Mouse (Mus musculus) R1 (cell line): ENCODE data around the gene Pex11b.
"Not testable (repeated sequence)": the region's sequence is repeated elsewhere in the genome, so short reads cannot be mapped to it uniquely, and the experiment has no call there.

Source experiments
- DNase-seq: peaks from one replicate; pipeline ENCODE4 v3.0.0-alpha.2; 2018; ENCODE audit warnings: low read depth, low spot score

Pex11b gene

DNA sequence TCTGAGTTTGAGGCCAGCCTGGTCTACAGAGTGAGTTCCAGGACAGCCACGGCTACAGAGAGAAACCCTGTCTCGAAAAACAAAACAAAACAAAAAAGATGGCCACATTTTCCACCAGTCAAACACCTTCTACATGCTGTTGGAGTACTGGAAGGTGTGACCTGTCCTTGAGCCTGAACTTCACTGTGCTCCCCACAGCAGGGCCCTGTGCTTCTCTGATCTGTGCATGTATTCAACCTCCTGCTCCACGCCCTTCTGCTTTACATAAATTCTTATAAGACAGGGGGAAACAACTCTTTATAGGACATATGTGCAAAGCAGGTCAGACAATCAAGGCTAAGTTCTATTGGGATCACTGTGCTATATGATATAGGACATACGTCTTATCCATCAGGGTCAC, 12.0 kb upstream of the Pex11b start:
- peak; percentile 89 for DNase-seq

DNA sequence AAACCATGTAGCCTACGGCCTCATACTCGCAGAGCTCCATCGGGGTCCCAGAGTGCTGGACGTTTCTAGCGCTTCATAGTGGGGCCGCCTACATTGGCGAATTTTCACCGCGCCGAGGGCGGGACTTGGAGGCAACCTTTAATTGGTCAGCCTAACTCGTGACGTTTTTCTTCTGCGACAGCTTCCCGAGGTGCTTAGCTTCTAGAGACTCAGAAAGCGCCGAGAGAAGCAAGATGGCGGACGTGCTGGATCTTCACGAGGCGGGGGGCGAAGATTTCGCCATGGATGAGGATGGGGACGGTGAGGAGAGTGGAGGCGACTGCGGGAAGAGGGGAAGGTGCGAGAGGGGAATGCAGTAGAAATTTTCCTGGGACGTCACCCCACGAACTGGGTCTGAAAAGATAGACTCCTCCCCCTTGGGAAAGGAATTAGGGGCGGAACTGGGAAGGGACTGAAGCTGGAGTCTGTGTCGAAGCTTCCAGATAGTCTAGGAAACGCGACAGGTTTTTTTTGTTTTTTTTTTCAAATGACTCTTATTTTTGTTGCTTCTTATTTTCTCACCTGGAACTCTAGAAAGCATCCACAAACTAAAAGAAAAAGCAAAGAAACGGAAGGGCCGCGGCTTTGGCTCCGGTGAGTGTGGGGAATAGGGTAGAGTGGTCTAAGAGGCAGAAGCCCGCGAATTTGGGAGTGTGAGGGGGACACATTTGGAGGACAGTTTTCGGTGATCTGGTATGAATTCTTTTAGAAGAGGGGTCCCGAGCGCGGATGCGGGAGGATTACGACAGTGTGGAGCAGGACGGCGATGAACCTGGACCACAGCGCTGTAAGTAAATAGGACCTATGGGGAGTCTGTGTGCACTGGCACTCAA, 5.2 kb upstream of the Pex11b start, which contains the start of gene Rbm8a:
TSS of gene Rbm8a (plus strand) at position 205 of the 872 bp plus-strand sequence.
- peak; percentile 100 for DNase-seq

DNA sequence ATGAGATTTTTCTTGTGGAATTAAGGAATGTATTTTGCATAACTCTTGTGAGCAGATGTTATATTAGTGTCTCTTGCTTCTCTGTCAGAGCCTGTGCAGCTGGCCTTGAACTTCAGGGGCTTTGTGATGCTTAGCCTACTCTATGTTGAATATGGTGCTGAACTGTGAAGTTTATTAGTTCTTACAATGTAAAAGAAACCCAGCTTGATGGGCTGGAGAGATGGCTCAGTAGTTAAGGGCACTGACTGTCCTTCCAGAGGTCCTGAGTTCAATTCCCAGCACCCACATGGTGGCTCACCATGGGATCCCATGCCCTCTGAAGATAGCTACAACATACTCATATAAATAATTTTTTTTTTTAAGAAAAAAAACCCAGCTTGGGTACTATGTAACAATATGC, 3.1 kb upstream of the Pex11b start:
- no peak for DNase-seq

DNA sequence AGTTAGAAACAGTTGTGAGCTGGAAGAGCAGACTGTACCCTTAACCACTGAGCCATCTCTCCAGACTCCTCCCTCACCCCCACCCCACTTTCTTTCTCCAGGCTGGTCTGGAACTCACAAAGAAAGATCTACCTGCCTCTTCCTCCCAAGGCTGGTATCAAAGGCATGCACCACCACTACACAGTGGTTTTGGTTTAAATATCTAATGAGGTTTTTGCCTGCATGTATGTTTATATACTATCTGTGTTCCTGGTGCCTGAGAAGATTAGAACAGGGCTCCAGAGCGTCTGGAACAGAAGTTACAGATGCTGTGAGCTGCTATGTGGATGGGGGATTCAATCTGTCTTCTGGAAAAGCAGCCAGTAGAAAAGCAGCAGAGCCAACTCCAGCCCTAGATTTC, 1.2 kb upstream of the Pex11b start:
- DNase-seq: no peak

DNA sequence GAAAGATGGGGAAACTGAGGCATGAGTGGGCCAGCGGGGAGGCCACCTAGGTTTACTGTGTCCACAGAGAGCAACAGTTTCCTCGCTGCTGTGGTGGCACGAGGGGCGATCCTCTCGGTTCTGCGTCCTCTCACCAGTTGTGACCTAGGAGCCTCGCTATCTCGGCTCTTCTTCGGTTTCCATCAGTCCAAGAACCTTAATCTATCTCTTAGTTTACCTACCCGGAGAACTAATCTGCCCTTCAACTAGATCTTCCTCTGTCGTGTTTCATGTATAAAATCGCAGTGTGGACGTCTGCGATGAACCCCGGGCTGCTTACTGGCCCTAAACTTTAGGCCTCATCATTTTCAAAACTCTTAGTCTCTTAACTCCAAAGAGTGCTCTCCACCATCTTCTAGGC, 730 bp downstream of the Pex11b start:
- DNase-seq: peak; percentile 12

DNA sequence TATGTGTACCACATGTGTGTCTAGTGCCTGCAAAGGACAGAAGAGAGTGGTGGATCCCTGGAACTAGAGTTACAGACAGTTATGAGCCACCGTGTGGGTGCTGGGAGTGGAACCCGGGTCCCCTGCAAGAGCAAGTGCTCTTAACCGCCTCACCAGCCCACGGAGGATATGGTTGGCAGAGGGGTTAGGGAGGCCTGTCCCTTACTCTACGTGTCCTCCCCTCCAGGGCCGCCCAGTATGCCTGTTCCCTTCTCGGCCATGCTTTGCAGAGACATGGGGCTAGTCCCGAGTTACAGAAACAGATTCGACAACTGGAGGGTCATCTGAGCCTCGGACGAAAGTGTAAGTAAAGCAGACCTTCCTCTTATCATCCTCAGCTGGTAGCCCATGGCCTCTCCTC, 1.3 kb downstream of the Pex11b start:
- no peak for DNase-seq

DNA sequence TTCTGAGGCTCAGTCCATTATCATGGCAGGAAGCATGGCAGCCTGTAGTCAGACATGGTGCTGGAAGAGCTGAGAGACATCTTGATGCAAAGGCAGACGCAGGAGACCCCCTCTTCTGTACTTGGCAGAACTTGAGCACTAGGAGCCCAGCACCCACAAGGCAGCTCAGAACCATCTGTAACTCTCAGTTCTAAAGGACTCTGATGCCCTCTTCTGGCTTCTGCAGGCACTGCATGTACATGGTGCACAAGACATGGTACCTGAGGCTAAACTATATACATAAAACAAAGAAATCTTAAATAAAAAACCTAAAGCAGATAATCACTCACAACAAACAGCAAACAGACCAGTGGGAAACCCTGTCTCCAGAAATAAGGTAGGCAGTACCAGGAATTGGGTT, 4.0 kb downstream of the Pex11b start:
- DNase-seq: peak; percentile 81

DNA sequence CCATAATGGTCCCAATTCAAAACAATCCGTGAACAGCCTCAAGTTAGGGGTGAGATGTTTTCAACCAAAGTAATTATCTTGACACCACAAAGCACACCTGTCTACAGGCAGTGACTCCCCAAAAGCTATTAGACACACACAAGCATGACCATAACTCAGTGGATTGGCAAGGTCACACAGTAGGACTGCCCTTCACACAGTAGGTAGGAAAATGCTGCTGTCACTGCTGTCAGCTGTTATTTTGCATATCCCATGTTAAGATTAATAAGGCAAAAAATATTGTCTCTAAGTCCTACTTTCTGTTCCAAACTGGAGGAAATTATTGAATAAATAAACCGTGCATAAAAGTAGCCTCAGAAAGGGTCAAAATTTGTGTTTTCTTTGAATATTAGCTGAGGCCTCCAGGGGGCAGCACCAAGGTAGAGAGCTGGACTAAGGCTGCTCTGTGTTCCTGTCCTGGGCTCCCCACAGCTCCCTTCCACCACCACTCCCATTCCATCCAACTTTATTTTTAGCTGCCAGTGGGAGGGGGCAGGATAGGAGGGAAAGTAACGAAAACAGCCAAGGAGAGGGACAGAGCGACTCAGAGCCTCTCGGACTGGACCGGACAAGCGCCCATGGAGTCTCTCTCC, 10.0 kb downstream of the Pex11b start, which contains the start of gene Itga10:
TSS of gene Itga10 (plus strand) at position 567 of the 632 bp plus-strand sequence.
- DNase-seq: peak; percentile 61

DNA sequence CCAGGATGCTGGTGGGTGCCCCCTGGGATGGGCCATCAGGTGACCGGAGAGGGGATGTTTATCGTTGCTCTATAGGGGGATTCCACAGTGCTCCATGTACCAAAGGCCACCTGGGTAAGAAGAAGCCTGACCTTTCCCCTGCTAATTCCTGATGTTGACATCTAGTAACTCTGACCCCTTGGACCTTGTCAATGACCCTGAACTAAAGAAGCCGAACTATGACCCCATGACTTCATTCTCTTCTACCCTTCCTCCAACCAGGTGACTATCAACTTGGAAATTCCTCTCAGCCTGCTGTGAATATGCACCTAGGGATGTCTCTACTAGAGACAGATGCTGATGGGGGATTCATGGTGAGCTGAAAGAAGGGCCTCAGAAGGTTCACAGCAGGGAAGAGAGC, 12.2 kb downstream of the Pex11b start:
- DNase-seq: no peak

DNA sequence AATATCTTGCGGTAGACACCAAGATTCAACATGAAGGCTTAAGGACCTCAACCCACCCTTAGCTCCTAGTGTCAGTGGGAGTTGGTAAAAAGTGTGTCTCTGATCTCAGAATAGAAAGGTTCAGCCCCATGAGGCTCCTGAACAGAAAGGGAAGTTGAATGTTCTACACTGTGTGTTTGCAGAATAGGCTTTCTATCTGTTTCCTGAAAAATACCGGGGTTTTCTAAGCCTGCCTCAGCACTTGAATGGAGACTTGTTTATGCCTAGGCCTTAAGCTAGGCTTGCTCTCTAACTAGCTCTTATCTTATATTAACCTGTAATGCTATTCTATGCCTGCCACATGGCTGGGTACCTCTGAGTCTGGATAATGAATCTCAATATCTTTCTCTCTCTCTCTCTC, 25.7 kb downstream of the Pex11b start:
- DNase-seq: no peak

DNA sequence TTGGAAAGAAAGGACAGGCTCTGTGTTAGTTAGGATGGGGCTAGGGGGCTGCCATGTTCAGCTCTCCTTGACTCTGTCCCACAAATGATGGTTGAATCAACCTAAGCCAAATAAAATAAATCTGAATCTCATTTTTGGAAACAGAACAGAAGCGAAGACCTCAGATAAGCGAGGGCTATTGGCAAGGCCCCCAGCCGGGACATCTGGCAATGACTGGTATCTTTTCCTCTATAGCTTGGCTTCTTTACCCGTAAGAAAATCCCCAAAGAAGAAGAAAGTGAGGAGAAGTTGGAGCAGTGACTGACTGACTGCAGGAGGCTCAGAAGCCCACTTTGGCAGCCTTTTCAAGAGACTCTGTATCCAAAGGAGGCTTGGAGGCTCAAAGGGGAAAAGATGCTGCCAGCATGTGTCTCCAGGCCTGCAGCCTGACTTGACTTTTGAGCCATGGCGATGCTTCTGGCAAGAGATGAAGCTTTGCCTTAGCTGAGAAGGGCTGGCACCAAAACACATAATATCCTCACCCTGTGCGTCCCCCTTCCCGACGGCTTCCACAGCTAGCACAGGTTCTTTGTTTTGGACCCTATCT, 27.6 kb downstream of the Pex11b start:
- DNase-seq: no peak

DNA sequence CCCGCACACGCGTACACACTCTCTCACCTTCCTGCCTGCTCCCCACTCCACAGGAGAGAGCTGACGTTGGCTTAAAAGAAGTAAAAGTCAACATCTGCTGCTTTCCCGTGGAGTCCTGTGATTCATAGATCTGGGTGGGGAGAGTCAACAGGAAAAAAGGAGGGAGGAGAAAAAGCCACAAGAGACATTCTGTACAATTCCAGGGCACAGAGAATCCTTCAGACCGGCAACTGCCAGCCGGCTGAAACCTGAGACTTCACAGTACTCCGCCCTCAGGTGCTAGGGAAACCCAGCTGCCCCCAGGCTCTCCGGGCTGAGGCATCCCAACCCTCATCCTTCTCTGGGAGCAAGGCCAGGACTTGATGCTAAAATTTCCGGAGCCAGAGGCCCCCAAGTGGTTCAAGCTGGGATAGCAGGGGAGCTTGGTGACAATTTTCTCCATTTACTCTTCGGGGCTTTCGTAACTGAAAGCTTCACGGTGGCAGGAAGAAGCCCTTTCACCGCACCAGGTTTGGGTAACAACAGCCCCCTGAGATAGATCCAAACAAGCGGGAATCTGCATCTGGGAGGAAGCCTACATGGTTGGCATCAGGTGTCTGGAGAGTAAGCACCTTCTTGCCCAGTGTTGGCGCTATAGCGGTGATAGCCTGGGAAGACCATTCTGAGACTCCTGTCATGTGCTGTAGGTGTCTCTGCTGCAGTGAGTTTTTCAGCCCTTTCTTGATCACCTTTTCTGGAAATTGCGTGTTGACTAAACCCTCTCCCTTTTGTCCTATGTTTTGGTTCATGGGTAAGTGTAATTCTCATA, 28.5 kb downstream of the Pex11b start:
- DNase-seq: peak; percentile 96

DNA sequence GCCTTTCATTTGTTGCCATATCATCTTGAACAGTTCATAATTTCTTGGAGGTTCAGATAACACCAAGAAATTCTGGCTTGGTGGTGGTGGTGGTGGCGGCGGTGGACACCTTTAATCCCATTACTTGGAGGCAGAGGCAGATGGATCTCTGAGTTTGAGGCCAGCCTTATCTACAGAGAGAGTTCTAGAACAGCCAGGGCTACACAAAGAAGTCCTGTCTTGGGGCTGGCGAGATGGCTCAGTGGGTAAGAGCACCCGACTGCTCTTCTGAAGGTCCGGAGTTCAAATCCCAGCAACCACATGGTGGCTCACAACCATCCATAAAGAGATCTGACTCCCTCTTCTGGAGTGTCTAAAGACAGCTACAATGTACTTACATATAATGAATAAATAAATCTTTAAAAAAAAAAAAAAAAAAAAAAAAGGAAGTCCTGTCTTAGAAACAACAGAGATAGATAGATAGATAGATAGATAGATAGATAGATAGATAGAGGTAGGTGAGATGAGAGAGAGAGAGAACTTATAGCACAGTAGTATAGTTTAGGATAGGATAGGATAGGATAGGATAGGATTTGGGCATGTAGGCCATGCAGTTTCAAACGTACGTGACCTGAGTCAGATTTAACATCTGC, 30.7 kb downstream of the Pex11b start:
- not testable (repeated sequence) for DNase-seq

DNA sequence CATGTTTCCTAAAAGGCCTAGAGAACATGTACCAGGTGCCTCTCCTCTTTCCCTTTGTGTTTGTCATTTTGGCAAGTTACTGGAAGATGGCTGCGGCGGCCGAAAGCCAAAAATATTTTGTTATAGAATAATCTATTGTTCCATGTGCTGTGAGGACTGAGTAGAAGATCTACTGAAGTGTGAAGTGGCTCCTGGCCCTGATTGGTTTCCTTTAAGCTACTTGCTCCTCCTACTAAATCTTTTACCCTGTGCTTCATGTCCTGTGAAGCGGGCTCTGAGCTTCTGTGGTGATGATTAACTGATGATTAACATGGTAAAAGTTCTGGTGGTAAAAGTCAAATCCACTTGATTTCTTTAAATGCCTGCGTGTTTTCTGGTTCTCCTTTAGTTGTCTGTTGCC, 31.7 kb downstream of the Pex11b start:
- no peak for DNase-seq

DNA sequence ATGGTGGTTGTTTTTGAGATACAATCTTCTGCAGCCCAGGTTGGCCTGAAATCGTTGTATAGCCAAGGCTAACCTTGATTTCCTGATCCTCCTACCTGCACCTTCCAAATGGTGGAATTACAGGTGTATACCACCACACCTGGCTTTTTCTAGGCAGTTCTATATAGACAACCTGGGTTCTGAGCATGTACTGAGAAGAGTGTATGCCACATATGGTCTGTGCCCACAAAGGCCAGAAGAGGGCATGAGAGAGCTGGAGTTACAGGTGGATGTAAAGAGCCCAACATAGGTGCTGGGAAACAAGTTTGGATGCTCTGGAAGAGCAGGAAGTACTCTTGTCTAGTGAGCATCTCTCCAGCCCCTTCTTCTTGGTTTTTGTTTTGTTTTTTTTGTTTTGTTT, 32.1 kb downstream of the Pex11b start:
- peak; percentile 81 for DNase-seq

DNA sequence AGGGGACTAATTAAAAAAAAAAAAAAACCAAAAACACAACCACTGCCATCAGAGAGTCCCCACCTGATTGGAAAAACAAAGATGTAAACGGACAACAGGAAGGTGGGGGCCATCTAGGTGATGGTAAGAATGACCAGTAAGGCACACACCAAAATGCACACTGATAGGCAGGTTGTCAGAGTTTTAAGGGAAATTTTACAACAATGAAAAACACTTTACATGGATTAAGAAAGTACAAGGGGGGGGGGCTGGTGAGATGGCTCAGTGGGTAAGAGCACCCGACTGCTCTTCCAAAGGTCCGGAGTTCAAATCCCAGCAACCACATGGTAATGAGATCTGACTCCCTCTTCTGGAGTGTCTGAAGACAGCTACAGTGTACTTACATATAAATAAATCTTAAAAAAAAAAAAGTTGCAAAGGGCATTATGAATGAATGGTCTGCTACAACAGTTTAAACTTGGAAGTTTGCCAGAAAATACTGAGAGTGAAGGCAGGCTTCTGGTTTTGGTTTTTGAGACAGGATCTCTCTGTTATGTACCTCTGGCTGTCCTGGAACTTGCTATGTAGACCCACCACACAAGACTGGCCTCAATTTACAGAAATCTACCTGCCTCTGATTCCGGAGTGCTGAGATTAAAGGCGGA, 33.4 kb downstream of the Pex11b start:
- no peak for DNase-seq

DNA sequence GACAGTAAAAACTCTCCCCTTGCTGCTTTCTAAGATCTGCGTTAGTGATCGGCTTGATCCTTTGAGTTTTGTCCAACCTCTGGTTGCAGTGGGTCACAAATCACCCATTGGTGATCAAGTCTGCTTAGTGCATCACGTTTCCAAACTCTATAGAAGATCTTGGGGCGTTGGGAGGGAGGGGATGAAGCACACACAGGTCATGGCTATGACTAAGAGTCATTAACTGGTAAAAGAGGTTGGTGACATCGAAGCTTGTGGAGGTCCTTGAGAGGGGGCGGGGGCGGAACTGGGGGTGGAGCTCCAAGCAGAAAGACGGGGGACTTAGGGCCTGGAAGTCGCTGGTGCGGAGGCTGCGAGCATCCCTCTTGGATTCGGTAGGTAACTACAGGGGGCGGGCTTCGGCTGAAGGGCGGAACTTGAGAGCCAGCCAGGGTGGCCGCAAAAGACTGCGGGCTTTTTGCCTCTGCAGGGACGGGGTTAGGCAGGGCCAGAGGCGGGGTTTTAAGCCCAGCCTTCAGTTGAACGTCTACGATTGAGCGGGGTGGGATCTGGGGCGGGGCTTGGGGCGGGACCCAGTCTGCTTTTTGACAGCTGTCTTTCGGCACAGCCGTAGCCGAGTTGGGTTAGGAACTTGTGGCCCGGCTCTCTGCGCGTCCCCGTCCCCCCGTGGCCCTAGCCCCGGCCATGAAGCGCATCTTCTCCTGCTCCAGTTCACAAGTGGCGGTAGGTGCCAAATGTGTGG, 34.7 kb downstream of the Pex11b start, which contains the start of gene Ankrd35:
TSS of gene Ankrd35 (plus strand) at position 405 of the 742 bp plus-strand sequence.
- DNase-seq: peak; percentile 97

DNA sequence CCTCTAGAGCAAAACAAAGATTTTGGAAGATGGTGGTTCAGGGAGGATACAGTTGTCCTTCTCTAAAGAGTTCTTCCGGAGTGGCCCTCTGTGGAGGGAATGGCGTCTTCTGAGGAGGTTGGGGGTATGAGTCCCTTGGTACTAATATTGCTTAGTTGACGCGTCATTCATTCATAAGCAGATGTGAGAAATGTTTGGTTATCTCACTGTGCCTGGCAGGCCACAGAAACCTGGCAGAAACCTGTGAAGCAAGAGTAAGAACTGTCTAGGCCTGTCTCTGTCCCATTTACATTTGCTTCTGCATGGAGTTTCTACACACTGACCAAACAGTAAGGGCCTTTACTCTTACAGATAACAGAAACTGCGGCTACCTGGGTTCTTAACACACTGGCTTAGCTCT, 36.3 kb downstream of the Pex11b start:
- no peak for DNase-seq

DNA sequence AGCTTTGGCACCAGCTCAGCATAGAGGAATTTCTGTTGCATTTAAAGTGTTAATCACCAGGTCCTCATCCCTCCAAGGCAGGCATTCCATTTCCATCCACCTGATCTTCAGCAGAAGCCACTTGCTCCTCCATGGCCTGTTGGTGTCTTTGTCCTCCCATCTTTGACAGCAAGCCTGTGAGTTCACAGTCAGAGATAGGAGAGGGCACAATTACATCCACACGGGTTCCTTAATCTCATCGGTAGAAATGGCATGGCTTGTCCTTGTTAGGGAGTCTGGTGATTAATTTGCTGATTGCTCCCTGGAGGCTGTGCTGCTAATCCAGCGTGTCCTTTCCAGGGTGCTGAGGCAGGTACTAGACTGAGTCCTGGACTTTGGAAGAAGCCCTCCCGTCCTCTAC, 38.3 kb downstream of the Pex11b start:
- DNase-seq: no peak

DNA sequence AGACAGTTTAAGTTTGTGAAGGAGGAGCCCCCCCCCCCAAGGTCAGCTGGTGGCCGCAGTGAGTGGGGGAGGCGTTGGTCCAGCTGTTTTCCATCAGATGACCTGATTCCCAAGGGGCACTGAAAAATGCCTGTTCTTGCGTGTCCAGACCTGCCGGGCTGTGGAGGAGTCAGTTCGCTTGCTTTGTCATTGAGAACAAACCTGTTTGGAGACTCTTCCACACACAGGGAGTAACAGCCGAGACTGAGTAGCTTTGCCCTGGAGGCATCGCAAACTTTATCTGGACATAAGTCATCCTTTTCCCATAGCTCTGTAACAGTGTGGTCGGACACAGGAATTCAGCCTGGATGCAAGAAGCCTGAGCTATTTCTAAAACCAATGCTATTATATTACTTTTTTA, 39.3 kb downstream of the Pex11b start:
- no peak for DNase-seq
